Mouse (Mus musculus) MEL (cell line): Measurements from ENCODE around the gene D5Ertd579e. TPM values are rescaled to one million over a fixed set of nuclear protein-coding genes. Genes with fewer than 3 reads are reported as not detected.
A peak's percentile ranks its signal among the peaks of the same experiment; 100 is the strongest.

Experiments used
- DNase-seq: peaks from one replicate; pipeline ENCODE4 v3.0.0; 2011; ENCODE audit warnings: low read depth, low spot score
- H3K27ac ChIP-seq: 2 replicates; pipeline ENCODE4 v1.5.1; 2012; ENCODE audit warnings: low read depth, mild to moderate bottlenecking, control low read depth, low read length, moderate library complexity; ENCODE audit not compliant: control insufficient read depth
- H3K27me3 ChIP-seq, 2 experiments: fragments of 150-350 bp in 1 of 2; sonication (generic) in 1 of 2; 2 replicates each; pipeline ENCODE4 v1.6.1; 2012; ENCODE audit warnings: low read length in 2 of 2, mild to moderate bottlenecking in 2 of 2, improper control_type of control experiment in 1 of 2, moderate library complexity in 1 of 2; ENCODE audit not compliant: insufficient read depth in 2 of 2, control insufficient read depth in 1 of 2
- H3K36me3 ChIP-seq, 2 experiments: 2 replicates each; pipeline ENCODE4 v1.6.1; 2012 to 2014; ENCODE audit warnings: low read length in 2 of 2, improper control_type of control experiment in 1 of 2, inconsistent platforms in 1 of 2, mild to moderate bottlenecking in 1 of 2; ENCODE audit not compliant: insufficient read depth in 2 of 2, control insufficient read depth in 1 of 2
- H3K4me1 ChIP-seq, 2 experiments: fragments of 150-350 bp in 1 of 2; sonication (generic) in 1 of 2; 2 replicates each; pipeline ENCODE4 v1.6.1; 2012; ENCODE audit warnings: low read length in 2 of 2, improper control_type of control experiment in 1 of 2, mild to moderate bottlenecking in 1 of 2; ENCODE audit not compliant: insufficient read depth in 2 of 2, control insufficient read depth in 1 of 2
- H3K4me3 ChIP-seq, 2 experiments: fragments of 150-350 bp in 1 of 2; sonication (generic) in 1 of 2; 2 replicates each; pipeline ENCODE4 v1.5.1; 2012; ENCODE audit warnings: low read depth in 2 of 2, low read length in 2 of 2, mild to moderate bottlenecking in 2 of 2, moderate library complexity in 2 of 2, control low read depth in 1 of 2, improper control_type of control experiment in 1 of 2; ENCODE audit not compliant: control insufficient read depth in 1 of 2, insufficient read depth in 1 of 2
- H3K79me2 ChIP-seq: 2 replicates; pipeline ENCODE4 v1.6.1; 2012; ENCODE audit warnings: mild to moderate bottlenecking, low read length, moderate library complexity; ENCODE audit not compliant: control insufficient read depth, poor library complexity, insufficient read depth
- H3K9ac ChIP-seq: 2 replicates; pipeline ENCODE4 v1.6.1; 2012; ENCODE audit warnings: low read depth, mild to moderate bottlenecking, control low read depth, low read length, moderate library complexity; ENCODE audit not compliant: control insufficient read depth, poor library complexity, severe bottlenecking
- H3K9me3 ChIP-seq: fragments of 150-350 bp; sonication (generic); replicated peaks from 2 replicates; pipeline ENCODE4 v1.6.1; 2012; ENCODE audit warnings: mild to moderate bottlenecking, low read length, improper control_type of control experiment, moderate library complexity; ENCODE audit not compliant: insufficient read depth
- BHLHE40 ChIP-seq: IDR thresholded peaks from 2 replicates; pipeline ENCODE4 v1.6.1; 2012; ENCODE audit warnings: low read depth, mild to moderate bottlenecking, inconsistent platforms, low read length, improper control_type of control experiment, borderline replicate concordance
- CHD1 ChIP-seq: IDR thresholded peaks from 2 replicates; pipeline ENCODE4 v1.6.1; 2012; ENCODE audit warnings: low read depth, mild to moderate bottlenecking, inconsistent platforms, low read length, improper control_type of control experiment
- CHD2 ChIP-seq: IDR thresholded peaks from 2 replicates; pipeline ENCODE4 v1.6.1; 2011; ENCODE audit warnings: low read length, improper control_type of control experiment
- CTCF ChIP-seq, 3 experiments: IDR thresholded peaks in 2 of 3; conservative IDR thresholded peaks in 1 of 3; 2 replicates each; pipeline ENCODE4 v1.5.1; 2011 to 2012; ENCODE audit warnings: low read length in 3 of 3, low read depth in 2 of 3, mild to moderate bottlenecking in 2 of 3, improper control_type of control experiment in 1 of 3, inconsistent platforms in 1 of 3, mixed read lengths in 1 of 3, moderate library complexity in 1 of 3; ENCODE audit not compliant: control insufficient read depth in 1 of 3, insufficient read depth in 1 of 3, poor library complexity in 1 of 3, severe bottlenecking in 1 of 3
- ELF1 ChIP-seq: IDR thresholded peaks from 2 replicates; pipeline ENCODE4 v1.6.1; 2014; ENCODE audit warnings: low read depth, mild to moderate bottlenecking, inconsistent platforms, low read length, improper control_type of control experiment, moderate library complexity
- EP300 ChIP-seq, 2 experiments: IDR thresholded peaks; 2 replicates each; pipeline ENCODE4 v1.6.1; 2011; ENCODE audit warnings: improper control_type of control experiment in 2 of 2, low read length in 2 of 2, low read depth in 1 of 2, mild to moderate bottlenecking in 1 of 2
- ETS1 ChIP-seq: IDR thresholded peaks from 2 replicates; pipeline ENCODE4 v1.6.1; 2012; ENCODE audit warnings: low read depth, mild to moderate bottlenecking, inconsistent platforms, low read length, improper control_type of control experiment, moderate library complexity
- GABPA ChIP-seq: IDR thresholded peaks from 2 replicates; pipeline ENCODE4 v1.6.1; 2012; ENCODE audit warnings: low read depth, mild to moderate bottlenecking, inconsistent platforms, low read length, improper control_type of control experiment, moderate library complexity
- GATA1 ChIP-seq: IDR thresholded peaks from 2 replicates; pipeline ENCODE4 v1.6.1; 2011; ENCODE audit warnings: low read depth, low read length, improper control_type of control experiment
- HCFC1 ChIP-seq: IDR thresholded peaks from 2 replicates; pipeline ENCODE4 v1.6.1; 2012; ENCODE audit warnings: low read depth, mild to moderate bottlenecking, inconsistent platforms, low read length, improper control_type of control experiment, moderate library complexity
- KAT2A ChIP-seq: conservative IDR thresholded peaks from 2 replicates; pipeline ENCODE4 v1.6.1; 2012; ENCODE audit warnings: low read depth, low read length, improper control_type of control experiment, inconsistent platforms
- MAFK ChIP-seq: IDR thresholded peaks from 2 replicates; pipeline ENCODE4 v1.6.1; 2011; ENCODE audit warnings: low read depth, mild to moderate bottlenecking, low read length, improper control_type of control experiment, borderline replicate concordance
- MAX ChIP-seq: IDR thresholded peaks from 2 replicates; pipeline ENCODE4 v1.6.1; 2011; ENCODE audit warnings: low read length, improper control_type of control experiment
- MEF2A ChIP-seq: IDR thresholded peaks from 2 replicates; pipeline ENCODE4 v1.6.1; 2014; ENCODE audit warnings: low read depth, mild to moderate bottlenecking, inconsistent platforms, low read length, improper control_type of control experiment; ENCODE audit not compliant: poor library complexity, insufficient replicate concordance, severe bottlenecking; ENCODE audit errors: extremely low read depth
- MXI1 ChIP-seq: IDR thresholded peaks from 2 replicates; pipeline ENCODE4 v1.6.1; 2011; ENCODE audit warnings: mild to moderate bottlenecking, low read depth, low read length, improper control_type of control experiment
- MYB ChIP-seq: IDR thresholded peaks from 2 replicates; pipeline ENCODE4 v1.6.1; 2011; ENCODE audit warnings: mild to moderate bottlenecking, low read depth, low read length, improper control_type of control experiment
- NELFE ChIP-seq: IDR thresholded peaks from 2 replicates; pipeline ENCODE4 v1.6.1; 2011; ENCODE audit warnings: low read depth, low read length, improper control_type of control experiment
- NRF1 ChIP-seq: IDR thresholded peaks from 2 replicates; pipeline ENCODE4 v1.6.1; 2014; ENCODE audit warnings: low read depth, mild to moderate bottlenecking, inconsistent platforms, low read length, improper control_type of control experiment, moderate library complexity; ENCODE audit not compliant: poor library complexity, insufficient read depth, severe bottlenecking
- POLR2A ChIP-seq, 2 experiments: IDR thresholded peaks; 2 replicates each; pipeline ENCODE4 v1.6.1; 2011 to 2012; ENCODE audit warnings: low read length in 2 of 2, mild to moderate bottlenecking in 2 of 2, control low read depth in 1 of 2, improper control_type of control experiment in 1 of 2, low read depth in 1 of 2, moderate library complexity in 1 of 2; ENCODE audit not compliant: control insufficient read depth in 1 of 2, insufficient read depth in 1 of 2, poor library complexity in 1 of 2
- POLR2AphosphoS5 ChIP-seq: IDR thresholded peaks from 2 replicates; pipeline ENCODE4 v1.6.1; 2012; ENCODE audit warnings: low read depth, borderline replicate concordance, mild to moderate bottlenecking, inconsistent platforms, low read length, moderate library complexity, mixed read lengths
- RCOR1 ChIP-seq: IDR thresholded peaks from 2 replicates; pipeline ENCODE4 v1.6.1; 2012; ENCODE audit warnings: low read depth, mild to moderate bottlenecking, inconsistent platforms, low read length, improper control_type of control experiment
- SMC3 ChIP-seq: IDR thresholded peaks from 2 replicates; pipeline ENCODE4 v1.6.1; 2011; ENCODE audit warnings: low read depth, low read length, improper control_type of control experiment
- TAL1 ChIP-seq: IDR thresholded peaks from 2 replicates; pipeline ENCODE4 v1.6.1; 2012; ENCODE audit warnings: mild to moderate bottlenecking, inconsistent platforms, low read length, moderate library complexity, mixed read lengths
- TCF12 ChIP-seq: IDR thresholded peaks from 2 replicates; pipeline ENCODE4 v1.6.1; 2014; ENCODE audit warnings: low read depth, mild to moderate bottlenecking, inconsistent platforms, low read length, improper control_type of control experiment, moderate library complexity
- UBTF ChIP-seq: IDR thresholded peaks from 2 replicates; pipeline ENCODE4 v1.6.1; 2012; ENCODE audit warnings: low read depth, mild to moderate bottlenecking, inconsistent platforms, low read length, improper control_type of control experiment, moderate library complexity, borderline replicate concordance; ENCODE audit not compliant: insufficient read depth
- USF1 ChIP-seq: IDR thresholded peaks from 2 replicates; pipeline ENCODE4 v1.6.1; 2014; ENCODE audit warnings: low read depth, mild to moderate bottlenecking, inconsistent platforms, low read length, improper control_type of control experiment, moderate library complexity
- ZC3H11A ChIP-seq: IDR thresholded peaks from 2 replicates; pipeline ENCODE4 v1.6.1; 2012; ENCODE audit warnings: low read depth, mild to moderate bottlenecking, inconsistent platforms, low read length, improper control_type of control experiment
- ZKSCAN1 ChIP-seq: IDR thresholded peaks from 2 replicates; pipeline ENCODE4 v1.6.1; 2012; ENCODE audit warnings: low read depth, mild to moderate bottlenecking, inconsistent platforms, low read length, improper control_type of control experiment, moderate library complexity
- ZNF384 ChIP-seq: IDR thresholded peaks from 2 replicates; pipeline ENCODE4 v1.6.1; 2012; ENCODE audit warnings: low read depth, mild to moderate bottlenecking, inconsistent platforms, low read length, improper control_type of control experiment
- polyA plus RNA-seq, 2 experiments: library from polyadenylated mRNA; stranded (reverse) in 1 of 2; unstranded in 1 of 2; fragments of >175 nt in 1 of 2; fragments of >200 nt in 1 of 2; gene quantifications; 2 replicates each; pipeline versions ENCODE4 v1.2.1 to v1.2.4; 2012; ENCODE audit warnings: low replicate concordance in 2 of 2, low read depth in 1 of 2; ENCODE audit not compliant: insufficient read length in 2 of 2, insufficient read depth in 1 of 2, missing spikeins in 1 of 2
- total RNA-seq: library from RNA; depleted of rRNA; stranded (reverse); fragments of 300-350 nt; gene quantifications from 2 replicates; pipeline ENCODE4 v1.2.3, GENCODE M21; 2012

Gene D5Ertd579e
- total and polyA plus RNA-seq, 3 experiments: 15.9 to 31.1 TPM; not detected in 1

DNA sequence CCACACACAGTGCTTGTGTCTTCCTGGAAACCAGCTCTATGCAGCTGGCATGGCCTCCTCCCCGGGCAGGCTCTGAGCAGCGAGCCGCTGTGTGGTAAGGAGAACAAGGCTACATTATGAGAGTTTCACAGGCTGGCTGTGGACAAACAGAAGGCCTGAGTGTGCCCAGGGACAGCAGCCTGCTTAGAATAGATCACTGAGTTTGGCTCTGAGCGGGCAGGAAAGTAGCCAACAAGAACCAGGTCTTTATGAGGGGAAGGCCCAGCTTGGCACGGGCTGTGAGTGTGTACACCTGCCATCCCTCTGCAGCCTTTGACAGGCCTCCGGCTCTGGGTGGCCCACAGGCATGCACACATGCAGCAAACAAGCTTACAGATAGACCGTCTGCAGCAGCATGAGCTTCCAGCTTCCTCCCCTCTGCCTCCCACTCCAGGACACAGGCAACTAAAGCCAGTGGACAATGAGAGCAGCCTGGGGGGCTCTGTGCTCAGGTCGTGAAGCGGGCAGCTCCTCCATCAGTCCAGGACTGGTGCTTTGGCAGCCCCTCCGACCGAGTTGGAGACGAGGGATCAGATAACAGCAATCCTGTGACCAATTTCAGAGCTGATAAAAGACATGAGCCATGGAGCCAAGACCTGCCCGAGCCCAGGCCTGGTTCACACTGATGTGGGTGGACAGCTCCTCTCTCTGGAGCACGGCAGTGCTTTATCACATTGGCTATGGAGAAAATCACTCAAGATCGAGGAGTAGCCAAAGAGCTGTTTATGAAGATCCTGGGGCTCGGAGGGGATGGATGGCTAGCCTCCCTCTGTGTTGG, 43.2 kb upstream of the D5Ertd579e start:
- Histone ChIP-seq H3K4me1 (peaks cover 6 to 28% of the 10 kb centered on the region in 2 experiments), H3K36me3 (peaks cover 0 to 16% of the 10 kb centered on the region in 2 experiments; a peak in 2 of 4 replicates), H3K9me3 (no peaks in the 10 kb centered on the region), H3K27me3 (no peaks in the 10 kb centered on the region), H3K79me2 (no peaks in the 10 kb centered on the region), H3K4me3 (no peak overlapping the region), H3K27ac (no peak overlapping the region), H3K9ac (no peak overlapping the region)
- no peak for DNase-seq
- TF ChIP-seq MXI1 (no peak), ZKSCAN1 (no peak), MAX (no peak), MAFK (no peak), SMC3 (0 out of 2 replicates have a peak, but pooled peaks have one; percentile 18), GATA1 (peak; percentile 13; the same call in 1 of the 2 replicates), RCOR1 (no peak), ETS1 (no peak), CHD1 (no peak), BHLHE40 (no peak), MYB (no peak), CHD2 (no peak), TAL1 (no peak), ZNF384 (no peak)

DNA sequence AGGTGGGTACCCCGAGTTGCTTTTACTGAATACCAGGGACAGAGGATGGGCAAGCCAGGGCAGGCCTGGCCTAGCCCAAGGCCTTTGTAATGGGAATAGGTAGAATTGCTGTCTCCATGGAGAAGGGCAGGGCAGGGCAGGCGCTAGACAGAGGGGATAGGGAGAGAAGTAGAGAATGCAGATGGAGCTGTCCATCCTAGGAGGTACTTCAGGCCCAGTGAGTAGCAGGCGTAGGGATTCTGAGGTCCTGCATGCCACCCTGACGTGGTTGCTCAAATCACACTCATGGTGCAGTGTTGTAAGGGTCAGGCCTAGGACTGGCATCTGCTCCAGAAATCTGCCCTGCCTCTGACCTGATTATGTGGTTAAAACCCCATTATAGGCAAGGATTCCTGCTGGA, 41.9 kb upstream of the D5Ertd579e start:
- Histone ChIP-seq H3K27me3 (no peaks in the 10 kb centered on the region), H3K9ac (no peak overlapping the region), H3K9me3 (no peaks in the 10 kb centered on the region), H3K79me2 (no peaks in the 10 kb centered on the region), H3K4me1 (peaks cover 6 to 28% of the 10 kb centered on the region in 2 experiments), H3K4me3 (no peak overlapping the region), H3K36me3 (peaks cover 0 to 16% of the 10 kb centered on the region in 2 experiments; a peak in 2 of 4 replicates), H3K27ac (no peak overlapping the region)
- TF ChIP-seq NELFE (no peak), USF1 (no peak), KAT2A (no peak), MAX (no peak), ZC3H11A (no peak), UBTF (no peak), CTCF (IDR thresholded peaks at IDR 0.05 in 2 of 3, conservative IDR thresholded peaks at IDR 0.05 in 1 of 3; ENCODE audit: control insufficient read depth in 1 of 3, insufficient read depth in 1 of 3, low read depth in 2 of 3, low read length in 3 of 3, poor library complexity in 1 of 3, severe bottlenecking in 1 of 3) (no peak), POLR2A (IDR thresholded peaks at IDR 0.05; ENCODE audit: control insufficient read depth in 1 of 2, insufficient read depth in 1 of 2, low read depth in 1 of 2, low read length in 2 of 2, poor library complexity in 1 of 2) (no peak), CHD1 (no peak), GATA1 (no peak), HCFC1 (no peak), EP300 (IDR thresholded peaks at IDR 0.05; ENCODE audit: low read depth in 1 of 2, low read length in 2 of 2) (no peak), TCF12 (no peak), ELF1 (no peak), ETS1 (no peak), GABPA (no peak), ZNF384 (no peak), MEF2A (no peak), NRF1 (no peak), POLR2AphosphoS5 (no peak)
- DNase-seq: no peak
